8 mouse cellular contexts compared by ENCODE assay signal in the genomic region with DNA sequence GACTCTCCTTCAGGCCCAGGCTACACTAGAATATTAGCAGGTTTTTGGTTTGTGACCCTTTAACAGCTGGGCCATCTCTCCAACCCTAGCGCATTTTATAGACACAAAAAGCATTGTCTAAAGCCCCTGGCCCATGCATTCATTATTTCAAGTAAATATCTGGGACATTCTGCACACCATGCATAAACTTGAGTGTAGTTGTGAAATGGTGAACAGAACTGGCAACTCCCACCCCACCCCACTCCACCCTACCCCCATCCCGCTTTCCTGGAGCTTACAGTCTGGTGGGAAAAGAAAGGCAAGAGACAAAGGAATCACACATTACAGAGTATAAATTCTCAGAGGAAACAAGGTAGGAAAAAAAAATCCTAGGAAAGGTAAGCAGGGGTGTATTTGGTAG. TPM values are rescaled to one million over a fixed set of nuclear protein-coding genes. Genes with fewer than 3 reads are reported as not detected.
DNase-seq lines count a peak whose midpoint lies in the region; ATAC-seq and TF ChIP-seq lines count a peak whose summit lies in the region.

TSS of gene H2afy (minus strand) at position 162 of the 400 bp plus-strand sequence.

- ATAC-seq in limb, embryonic 11.5 days (ENCODE audit: insufficient number of reproducible peaks, low FRiP score, low TSS enrichment, low read depth): no peak
- ATAC-seq in neutrophil, adult 5-6 weeks (ENCODE audit: extremely low read depth, insufficient number of reproducible peaks, low FRiP score, poor library complexity, severe bottlenecking): no peak

- no peak for TF ChIP-seq POLR2A in testis, adult 2 months (IDR thresholded peaks at IDR 0.05; ENCODE audit: control insufficient read depth, low read depth, low read length)

- H3K4me1 ChIP-seq in testis, adult 2 months (ENCODE audit: control insufficient read depth, insufficient read depth, low read length): peaks cover 16% of the 10 kb centered on the region
- H3K4me1 ChIP-seq in erythroblast, embryonic 14.5 days (ENCODE audit: control insufficient read depth): peaks cover 36% of the 10 kb centered on the region
- peaks cover 28% of the 10 kb centered on the region for H3K4me1 ChIP-seq in limb, embryonic 11.5 days (ENCODE audit: control insufficient read depth, insufficient read depth, low read length)

- H3K9ac ChIP-seq in limb, embryonic 11.5 days (ENCODE audit: low read length): peak within 1 kb of the TSS; percentile 98

- no peak for TF ChIP-seq CTCF in testis, adult 2 months (IDR thresholded peaks at IDR 0.05; ENCODE audit: control insufficient read depth, insufficient read depth, insufficient replicate concordance, low read depth, low read length)

- no peaks in the 10 kb centered on the region for H3K36me3 ChIP-seq in testis, adult 2 months (ENCODE audit: control insufficient read depth, insufficient read depth, low read length)
- H3K36me3 ChIP-seq in erythroblast, embryonic 14.5 days (ENCODE audit: control insufficient read depth): peaks cover 10% of the 10 kb centered on the region
- H3K36me3 ChIP-seq in limb, embryonic 11.5 days (ENCODE audit: control insufficient read depth, insufficient read depth, low read length): no peaks in the 10 kb centered on the region; the same call in none of the 2 replicates

- peak within 1 kb of the TSS; percentile 91 for H3K4me3 ChIP-seq in testis, adult 2 months (ENCODE audit: control insufficient read depth, low read depth, low read length)
- peak within 1 kb of the TSS; percentile 89 for H3K4me3 ChIP-seq in erythroblast, embryonic 14.5 days (replicated peaks)
- peak within 1 kb of the TSS; percentile 98 for H3K4me3 ChIP-seq in limb, embryonic 11.5 days (ENCODE audit: low read depth, low read length)

- no peak for DNase-seq in testis, postnatal 10 days (ENCODE audit: low spot score)
- no peak for DNase-seq in heart, postnatal 10 days
- no peak for DNase-seq in limb, embryonic 11.5 days (ENCODE audit: low spot score)
- no peak for DNase-seq in cerebellum, postnatal 14 days
- no peak for DNase-seq in kidney, adult 11 months

- no peaks in the 10 kb centered on the region for H3K9me3 ChIP-seq in erythroblast, embryonic 14.5 days (ENCODE audit: control insufficient read depth, low read length)
- H3K9me3 ChIP-seq in limb, embryonic 11.5 days (ENCODE audit: control insufficient read depth, low read length): no peaks in the 10 kb centered on the region

- intact Hi-C loops in heart, postnatal 10 days (cut with DNase I): loop anchor here (2.0 kb wide), 1 partner anchor 15 kb away; no protein-coding TSS in a partner anchor

- peak within 1 kb of the TSS; percentile 90 for H3K27ac ChIP-seq in testis, adult 2 months (ENCODE audit: control insufficient read depth, insufficient read depth, low read depth, low read length)
- peak within 1 kb of the TSS; percentile 89 for H3K27ac ChIP-seq in limb, embryonic 11.5 days (replicated peaks; ENCODE audit: low read depth, low read length)

- 88% methylated on average over 2 of the region's 2 CpGs for WGBS in limb, embryonic 11.5 days

- H3K27me3 ChIP-seq in testis, adult 2 months (ENCODE audit: control insufficient read depth, insufficient read depth, low read length): no peaks in the 10 kb centered on the region
- no peaks in the 10 kb centered on the region for H3K27me3 ChIP-seq in erythroblast, embryonic 14.5 days (ENCODE audit: control insufficient read depth)
- no peaks in the 10 kb centered on the region for H3K27me3 ChIP-seq in limb, embryonic 11.5 days (ENCODE audit: control insufficient read depth, insufficient read depth, low read length)

- H3K4me2 ChIP-seq in limb, embryonic 11.5 days (ENCODE audit: low read depth, severe bottlenecking): peak within 1 kb of the TSS; percentile 74

RNA-seq across cellular contexts. Expression of gene H2afy, which starts in this region (rescaled TPM):
- 56.3 and 61.0 TPM in 2 replicates for polyA plus RNA-seq in testis, adult 2 months (2012; rRNA removed)
- 3.9 and 4.7 TPM in 2 replicates for polyA plus RNA-seq in erythroblast, embryonic 14.5 days (2012)
- total RNA-seq in heart, postnatal 10 days (2021): 10 to 100 TPM; 76.6 to 79.5 TPM
- polyA plus RNA-seq in limb, embryonic 11.5 days (2014; fragmentation: Nextera tagmentation; extraction: Ambion mirVana): 726 and 743 TPM in 2 replicates
- 219 and 235 TPM in 2 replicates for total RNA-seq in neutrophil, adult 5-6 weeks (2017)

Comparison
In these comparisons a context has a peak if more than half of its experiments do, and no peak if none do; other contexts are left out.
1. RNA of gene H2afy (polyA plus RNA-seq): 726 to 743 TPM in limb, embryonic 11.5 days; 56.3 to 61.0 TPM in testis, adult 2 months and 3.9 to 4.7 TPM in erythroblast, embryonic 14.5 days; every median in the first group is over 10 times any median in the second.
2. Peak in every context shown above with its lines, with median percentiles within 50 percentile points of each other: H3K4me3 ChIP-seq.